Comparison of ENCODE assay signal across 15 mouse cellular contexts in the genomic region with DNA sequence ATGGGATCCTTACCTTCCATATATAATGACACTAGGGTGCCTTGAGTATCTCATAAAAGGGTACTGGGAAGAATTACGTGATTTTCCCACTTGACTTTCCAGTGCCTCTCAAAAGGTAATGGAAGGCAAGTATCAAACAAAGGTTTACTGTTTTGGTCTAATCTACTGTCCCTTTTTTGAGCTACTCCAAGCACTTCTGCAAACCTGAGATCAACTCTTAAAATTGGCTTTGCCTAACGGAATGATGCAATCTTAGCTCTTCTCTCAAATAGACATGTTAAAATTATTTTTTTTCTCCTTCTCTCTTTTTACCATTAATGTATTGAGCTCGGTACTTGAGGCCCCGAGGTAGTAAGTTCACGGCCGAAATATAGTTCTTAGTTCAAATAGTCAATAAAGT. TPM values are rescaled to one million over a fixed set of nuclear protein-coding genes. Genes with fewer than 3 reads are reported as not detected.
DNase-seq lines count a peak whose midpoint lies in the region; ATAC-seq and TF ChIP-seq lines count a peak whose summit lies in the region.
"Had no signal": no experiment of that assay in that cellular context is flagged by ENCODE, and none has a peak within 500 bp of the region (broad histone marks: within the 10 kb centered on the region; RNA-seq: fewer than 3 reads in every experiment).

No protein-coding gene starts in this region.

- TF ChIP-seq EP300 in heart, postnatal 0 days (IDR thresholded peaks at IDR 0.05; ENCODE audit: low read depth): no peak
- TF ChIP-seq EP300 in MEL (IDR thresholded peaks at IDR 0.05; ENCODE audit: low read depth in 1 of 2, low read length in 2 of 2): peak; percentile 53 to 81

- no peak for TF ChIP-seq POLR2A in MEL (IDR thresholded peaks at IDR 0.05; ENCODE audit: control insufficient read depth in 1 of 2, insufficient read depth in 1 of 2, low read depth in 1 of 2, low read length in 2 of 2, poor library complexity in 1 of 2)
- TF ChIP-seq POLR2A in cerebellum, adult 2 months (IDR thresholded peaks at IDR 0.05; ENCODE audit: borderline replicate concordance, insufficient read depth, low read length): no peak

- H3K79me2 ChIP-seq in MEL (ENCODE audit: control insufficient read depth, insufficient read depth, low read length, poor library complexity): no peaks in the 10 kb centered on the region

- H3K9ac ChIP-seq in heart, postnatal 0 days (replicated peaks; ENCODE audit: low read depth, low read length): no peak overlapping the region
- H3K9ac ChIP-seq in heart, embryonic 11.5 days (ENCODE audit: low read depth, low read length): no peak overlapping the region
- H3K9ac ChIP-seq in MEL (ENCODE audit: control insufficient read depth, low read depth, low read length, poor library complexity, severe bottlenecking): peak overlapping the region; percentile 58
- H3K9ac ChIP-seq in liver, embryonic 15.5 days: peak overlapping the region; percentile 66
- H3K9ac ChIP-seq: heart, embryonic 12.5 days; hindbrain, embryonic 15.5 days; lung, embryonic 14.5 days; midbrain, embryonic 13.5 days had no signal

- no peak for TF ChIP-seq CTCF in heart, postnatal 0 days (IDR thresholded peaks at IDR 0.05; ENCODE audit: low read depth)
- TF ChIP-seq CTCF in MEL (IDR thresholded peaks at IDR 0.05 in 2 of 3, conservative IDR thresholded peaks at IDR 0.05 in 1 of 3; ENCODE audit: control insufficient read depth in 1 of 3, insufficient read depth in 1 of 3, low read depth in 2 of 3, low read length in 3 of 3, poor library complexity in 1 of 3, severe bottlenecking in 1 of 3): no peak
- no peak for TF ChIP-seq CTCF in cerebellum, adult 2 months (IDR thresholded peaks at IDR 0.05; ENCODE audit: borderline replicate concordance, insufficient read depth, low read depth, low read length)

- WGBS in heart, postnatal 0 days: 87% methylated on average over 6 of the region's 6 CpGs
- WGBS in heart, embryonic 11.5 days (ENCODE audit: insufficient replicate concordance): 89% methylated on average over 6 of the region's 6 CpGs
- 61% methylated on average over 6 of the region's 6 CpGs for WGBS in liver, embryonic 15.5 days (ENCODE audit: insufficient replicate concordance)
- 88% methylated on average over 6 of the region's 6 CpGs for WGBS in midbrain, embryonic 10.5 days
- WGBS in cerebellum, adult 2 months: 95% methylated on average over 6 of the region's 6 CpGs

- no peak for TF ChIP-seq RAD21 in MEL (IDR thresholded peaks at IDR 0.05; ENCODE audit: low read depth, low read length)

- H3K4me3 ChIP-seq in heart, postnatal 0 days (ENCODE audit: low read depth, low read length): no peak overlapping the region
- no peak overlapping the region for H3K4me3 ChIP-seq in heart, embryonic 11.5 days (ENCODE audit: low read depth, low read length)
- peak overlapping the region in 1 of 2 experiments; percentile 60; a peak in 2 of 4 replicates for H3K4me3 ChIP-seq in MEL (ENCODE audit: control insufficient read depth in 1 of 2, insufficient read depth in 1 of 2, low read depth in 2 of 2, low read length in 2 of 2)
- H3K4me3 ChIP-seq in liver, embryonic 15.5 days (replicated peaks): no peak overlapping the region
- no peak overlapping the region for H3K4me3 ChIP-seq in midbrain, embryonic 10.5 days
- H3K4me3 ChIP-seq in cerebellum, adult 2 months (replicated peaks; ENCODE audit: insufficient read depth, low read depth, low read length): no peak overlapping the region
- H3K4me3 ChIP-seq: heart, embryonic 12.5 days; hindbrain, embryonic 15.5 days; midbrain, embryonic 13.5 days had no signal

- no peaks in the 10 kb centered on the region for H3K36me3 ChIP-seq in heart, postnatal 0 days (replicated peaks; ENCODE audit: control insufficient read depth, insufficient read depth, low read length)
- H3K36me3 ChIP-seq in heart, embryonic 11.5 days (ENCODE audit: control insufficient read depth, insufficient read depth, low read length): no peaks in the 10 kb centered on the region
- H3K36me3 ChIP-seq in MEL (ENCODE audit: control insufficient read depth in 1 of 2, insufficient read depth in 2 of 2, low read length in 2 of 2): peaks cover 0 to 42% of the 10 kb centered on the region in 2 experiments; a peak in 2 of 4 replicates
- H3K36me3 ChIP-seq in liver, embryonic 15.5 days (replicated peaks): no peaks in the 10 kb centered on the region
- no peaks in the 10 kb centered on the region for H3K36me3 ChIP-seq in midbrain, embryonic 10.5 days
- H3K36me3 ChIP-seq: heart, embryonic 12.5 days; hindbrain, embryonic 15.5 days; midbrain, embryonic 13.5 days had no signal

- H3K27me3 ChIP-seq in heart, postnatal 0 days (ENCODE audit: control insufficient read depth, insufficient read depth, low read length): no peaks in the 10 kb centered on the region
- no peaks in the 10 kb centered on the region for H3K27me3 ChIP-seq in heart, embryonic 11.5 days (ENCODE audit: control insufficient read depth, insufficient read depth, low read length)
- H3K27me3 ChIP-seq in MEL (ENCODE audit: control insufficient read depth in 1 of 2, insufficient read depth in 2 of 2, low read length in 2 of 2): no peaks in the 10 kb centered on the region
- H3K27me3 ChIP-seq in liver, embryonic 15.5 days: no peaks in the 10 kb centered on the region
- H3K27me3 ChIP-seq in midbrain, embryonic 10.5 days (ENCODE audit: low read depth, poor library complexity, severe bottlenecking): no peaks in the 10 kb centered on the region
- no peaks in the 10 kb centered on the region for H3K27me3 ChIP-seq in cerebellum, adult 2 months (ENCODE audit: control insufficient read depth, insufficient read depth, low read length)
- H3K27me3 ChIP-seq: heart, embryonic 12.5 days; hindbrain, embryonic 15.5 days; megakaryocyte, embryonic 14.5 days; midbrain, embryonic 13.5 days had no signal

- no peak for DNase-seq in heart, postnatal 0 days (ENCODE audit: low spot score)
- DNase-seq in MEL (ENCODE audit: low read depth, low spot score): peak; percentile 79
- DNase-seq in midbrain, embryonic 10.5 days (ENCODE audit: low spot score): no peak
- DNase-seq in cerebellum, adult 2 months: no peak
- no peak for DNase-seq in cerebellum, postnatal 4 days (ENCODE audit: low spot score in 2 of 2)
- DNase-seq: adrenal gland, adult 2 months; adrenal gland, postnatal 36 days; kidney, adult 18-20 months had no signal

- H3K4me1 ChIP-seq in heart, postnatal 0 days (ENCODE audit: control insufficient read depth, insufficient read depth): no peaks in the 10 kb centered on the region
- no peaks in the 10 kb centered on the region for H3K4me1 ChIP-seq in heart, embryonic 11.5 days (ENCODE audit: control insufficient read depth, insufficient read depth, low read length)
- peaks cover 24 to 31% of the 10 kb centered on the region in 2 experiments for H3K4me1 ChIP-seq in MEL (ENCODE audit: control insufficient read depth in 1 of 2, insufficient read depth in 2 of 2, low read length in 2 of 2)
- H3K4me1 ChIP-seq in liver, embryonic 15.5 days (replicated peaks): peaks cover 85% of the 10 kb centered on the region
- H3K4me1 ChIP-seq in midbrain, embryonic 10.5 days: peaks cover 6% of the 10 kb centered on the region
- 0 out of 2 replicates have a peak, but pooled peaks cover 3% of the 10 kb centered on the region for H3K4me1 ChIP-seq in cerebellum, adult 2 months (ENCODE audit: control insufficient read depth, insufficient read depth, low read length)
- H3K4me1 ChIP-seq: hindbrain, embryonic 15.5 days had no signal

- peak overlapping the region; percentile 47; the same call in 1 of the 2 replicates for H3K27ac ChIP-seq in heart, postnatal 0 days (ENCODE audit: low read depth)
- H3K27ac ChIP-seq in heart, embryonic 11.5 days (ENCODE audit: low read depth, low read length): no peak overlapping the region
- H3K27ac ChIP-seq in MEL (ENCODE audit: control insufficient read depth, low read depth, low read length): peak overlapping the region; percentile 93
- H3K27ac ChIP-seq in liver, embryonic 15.5 days (replicated peaks): peak overlapping the region; percentile 99
- no peak overlapping the region for H3K27ac ChIP-seq in midbrain, embryonic 10.5 days (replicated peaks)
- no peak overlapping the region for H3K27ac ChIP-seq in cerebellum, adult 2 months (ENCODE audit: insufficient read depth, low read length)
- H3K27ac ChIP-seq: hindbrain, embryonic 15.5 days; midbrain, embryonic 13.5 days had no signal

- ATAC-seq in heart, postnatal 0 days (ENCODE audit: insufficient read depth, low read depth): no peak
- ATAC-seq in heart, embryonic 11.5 days (replicated peaks; ENCODE audit: insufficient number of reproducible peaks, low FRiP score, low TSS enrichment): no peak
- ATAC-seq in liver, embryonic 15.5 days (ENCODE audit: insufficient read depth): no peak

- H3K9me3 ChIP-seq in heart, postnatal 0 days (replicated peaks; ENCODE audit: control insufficient read depth, low read length): no peaks in the 10 kb centered on the region
- no peaks in the 10 kb centered on the region for H3K9me3 ChIP-seq in heart, embryonic 11.5 days (replicated peaks; ENCODE audit: control insufficient read depth, low read length)
- no peaks in the 10 kb centered on the region for H3K9me3 ChIP-seq in MEL (replicated peaks; ENCODE audit: insufficient read depth, low read length)
- no peaks in the 10 kb centered on the region for H3K9me3 ChIP-seq in liver, embryonic 15.5 days (replicated peaks)
- no peaks in the 10 kb centered on the region for H3K9me3 ChIP-seq in midbrain, embryonic 10.5 days (replicated peaks)
- H3K9me3 ChIP-seq: heart, embryonic 12.5 days; hindbrain, embryonic 15.5 days; megakaryocyte, embryonic 14.5 days; midbrain, embryonic 13.5 days had no signal

- no peak overlapping the region for H3K4me2 ChIP-seq in heart, postnatal 0 days (ENCODE audit: low read depth, low read length)
- no peak overlapping the region for H3K4me2 ChIP-seq in heart, embryonic 11.5 days
- peak overlapping the region; percentile 75 for H3K4me2 ChIP-seq in liver, embryonic 15.5 days
- H3K4me2 ChIP-seq: heart, embryonic 12.5 days; hindbrain, embryonic 15.5 days; midbrain, embryonic 13.5 days had no signal

TF ChIP-seq in MEL, 35 proteins besides CTCF, POLR2A, EP300 and RAD21 (continues in another document):
- TF ChIP-seq MYB (IDR thresholded peaks at IDR 0.05; ENCODE audit: low read depth, low read length) (no peak; the same call in 1 of the 2 replicates), NELFE (IDR thresholded peaks at IDR 0.05; ENCODE audit: low read depth, low read length) (no peak), MAZ (IDR thresholded peaks at IDR 0.05; ENCODE audit: low read depth, low read length) (no peak)

RNA-seq across cellular contexts. Expression of a gene that starts 38.6 kb away (rescaled TPM):
- 32.9 and 50.7 TPM in 2 replicates for total RNA-seq in heart, postnatal 0 days (2014; rRNA removed; ENCODE audit: low replicate concordance)
- 77.8 and 82.0 TPM in 2 replicates for polyA plus RNA-seq in heart, postnatal 0 days (2015; fragmentation: Nextera tagmentation; extraction: Ambion mirVana)
- 55.3 and 58.5 TPM in 2 replicates for polyA plus RNA-seq in heart, embryonic 11.5 days (2014; fragmentation: Nextera tagmentation; extraction: Ambion mirVana)
- 57.5 and 86.6 TPM in 2 replicates for total RNA-seq in MEL (2012; rRNA removed)
- polyA plus RNA-seq in MEL (2012; ENCODE audit: insufficient read depth in 1 of 2, insufficient read length in 2 of 2, low read depth in 1 of 2, low replicate concordance in 2 of 2, missing spikeins in 1 of 2): 10 to 100 TPM; 45.9 to 51.7 TPM
- 266 and 301 TPM in 2 replicates for polyA plus RNA-seq in liver, embryonic 15.5 days (2015; fragmentation: Nextera tagmentation; extraction: Ambion mirVana)
- polyA plus RNA-seq in midbrain, embryonic 10.5 days (2016; fragmentation: Nextera tagmentation; extraction: Ambion mirVana): 38.4 and 46.3 TPM in 2 replicates
- polyA plus RNA-seq in cerebellum, adult 2 months (2012; rRNA removed): 123 and 133 TPM in 2 replicates

Comparison
In these comparisons a context has a peak if more than half of its experiments do, and no peak if none do; other contexts are left out.
1. H3K27ac ChIP-seq: peak in heart, postnatal 0 days (single experiment), MEL (single experiment) and liver, embryonic 15.5 days (single experiment); none in heart, embryonic 11.5 days (single experiment), midbrain, embryonic 10.5 days (single experiment) and cerebellum, adult 2 months (single experiment).
2. H3K9ac ChIP-seq: peak in MEL (single experiment) and liver, embryonic 15.5 days (single experiment); none in heart, postnatal 0 days (single experiment) and heart, embryonic 11.5 days (single experiment).